Mouse (Mus musculus) olfactory bulb, adult 2 months (tissue): ENCODE results near the gene Tex21. TPM values are rescaled to one million over a fixed set of nuclear protein-coding genes. Genes with fewer than 3 reads are reported as not detected.

Experiments
- H3K27ac ChIP-seq: fragments of 200-500 bp; 2 replicates; pipeline ENCODE4 v1.5.1; 2012; ENCODE audit warnings: low read depth, low read length; ENCODE audit not compliant: insufficient read depth
- H3K4me1 ChIP-seq: fragments of 200-500 bp; 2 replicates; pipeline ENCODE4 v1.6.1; 2012; ENCODE audit warnings: low read length; ENCODE audit not compliant: control insufficient read depth, insufficient read depth
- H3K4me3 ChIP-seq: fragments of 200-500 bp; 2 replicates; pipeline ENCODE4 v1.5.1; 2012; ENCODE audit warnings: mild to moderate bottlenecking, low read depth, low read length, moderate library complexity; ENCODE audit not compliant: insufficient read depth
- CTCF ChIP-seq: fragments of 200-500 bp; IDR thresholded peaks from 2 replicates; pipeline ENCODE4 v1.5.1; 2012; ENCODE audit warnings: low read depth, mild to moderate bottlenecking, low read length, moderate library complexity; ENCODE audit not compliant: insufficient read depth
- POLR2A ChIP-seq: fragments of 200-500 bp; IDR thresholded peaks from 2 replicates; pipeline ENCODE4 v1.6.1; 2012; ENCODE audit warnings: mild to moderate bottlenecking, low read depth, low read length, moderate library complexity; ENCODE audit not compliant: insufficient read depth
- WGBS: fragments of 180-500 bp; shearing (Covaris S2); methylation state at CpG from one replicate; pipeline ENCODE4 v1.1.7; 2018; 5-methylcytosine and 5-hydroxymethylcytosine counted together
- polyA plus RNA-seq: library from polyadenylated mRNA; stranded (reverse); fragments of >200 nt; gene quantifications from 2 replicates; pipeline ENCODE4 v1.2.4, GENCODE M21; 2012; ENCODE audit warnings: low replicate concordance; ENCODE audit not compliant: missing spikeins, insufficient read depth, insufficient read length

Gene Tex21
- polyA plus RNA-seq, 1 experiment: not detected

DNA sequence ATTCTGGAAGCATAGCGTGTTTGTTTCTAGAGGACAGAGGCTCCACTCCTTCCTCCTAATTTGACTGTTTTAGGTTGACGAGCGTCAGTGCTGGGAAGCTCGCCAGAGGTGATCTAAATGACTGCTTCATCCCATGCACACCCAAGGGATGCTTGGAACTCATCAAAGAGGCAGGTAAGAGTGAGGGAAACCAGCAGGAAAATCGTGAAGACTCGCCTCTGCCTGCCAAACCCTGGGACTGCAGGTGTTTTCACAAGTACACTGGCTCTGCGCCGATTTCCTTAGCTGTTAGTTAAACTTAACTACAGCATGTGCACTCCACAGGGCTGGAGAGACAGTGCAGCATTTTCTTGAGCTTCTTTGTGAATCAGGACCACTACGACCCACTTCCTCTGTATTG lies 34.0 kb upstream of the Tex21 start:
- WGBS: 47% methylated on average over 9 of the region's 9 CpGs
- Histone ChIP-seq H3K4me1 (peaks cover 17% of the 10 kb centered on the region), H3K27ac (peak overlapping the region; percentile 31; the same call in 1 of the 2 replicates), H3K4me3 (no peak overlapping the region)
- no peak for TF ChIP-seq CTCF
- no peak for TF ChIP-seq POLR2A

GRCm38 (mm10) chr12:76278209-76278608 lies 31.7 kb upstream of the Tex21 start:
- H3K27ac ChIP-seq: no peak overlapping the region
- H3K4me3 ChIP-seq: no peak overlapping the region
- TF ChIP-seq CTCF (no peak), POLR2A (no peak)
- peaks cover 18% of the 10 kb centered on the region for H3K4me1 ChIP-seq
- WGBS: 70% methylated on average over 6 of the region's 6 CpGs

DNA sequence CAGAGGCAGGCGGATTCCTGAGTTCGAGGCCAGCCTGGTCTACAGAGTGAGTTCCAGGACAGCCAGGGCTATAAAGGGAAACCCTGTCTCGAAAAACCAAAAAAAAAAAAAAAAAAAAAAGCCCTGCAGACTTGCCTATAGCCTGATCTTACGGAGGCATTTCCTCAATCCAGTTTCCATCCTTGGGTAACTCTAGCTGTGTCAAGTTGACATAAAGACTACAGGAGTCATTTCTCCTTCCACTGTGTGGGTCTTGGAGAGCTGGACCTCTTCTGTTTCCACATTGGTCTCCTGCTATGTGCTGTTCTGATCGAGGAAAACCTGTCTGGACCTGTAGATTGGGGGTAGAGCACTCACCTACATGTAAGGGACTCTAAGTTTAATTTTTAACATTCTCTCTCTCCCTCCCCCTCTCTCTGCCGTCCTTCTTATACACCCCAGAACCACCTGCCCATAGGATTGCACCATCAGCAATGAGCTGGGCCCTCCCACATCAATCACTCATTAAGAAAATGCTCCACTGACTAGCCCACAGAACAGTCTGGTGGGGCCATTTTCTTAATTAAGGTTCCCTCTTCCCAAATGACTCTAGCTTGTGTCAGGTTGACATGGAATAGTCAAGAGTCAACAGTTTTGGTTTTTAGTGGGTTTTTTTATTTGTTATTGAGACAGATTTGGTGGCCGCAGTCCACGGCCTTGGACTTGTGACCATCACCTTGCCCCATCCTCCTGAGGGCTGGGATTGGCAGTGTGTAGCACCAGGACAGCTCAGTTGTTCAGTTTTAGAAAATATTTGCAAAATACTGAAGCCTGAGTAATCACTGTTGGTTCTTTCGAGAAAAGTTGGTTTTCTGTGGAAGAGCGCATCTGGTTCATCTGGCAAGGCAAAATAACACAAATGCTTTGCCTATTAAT lies 26.3 kb upstream of the Tex21 start:
- WGBS: 77% methylated on average over 10 of the region's 10 CpGs
- TF ChIP-seq CTCF: no peak
- TF ChIP-seq POLR2A: no peak
- no peak overlapping the region for H3K4me3 ChIP-seq
- peaks cover 2% of the 10 kb centered on the region; the same call in 1 of the 2 replicates for H3K4me1 ChIP-seq
- H3K27ac ChIP-seq: no peak overlapping the region

- Histone ChIP-seq H3K4me3 (no peak overlapping the region), H3K27ac (no peak overlapping the region), H3K4me1 (peaks cover 2% of the 10 kb centered on the region; the same call in 1 of the 2 replicates)
- TF ChIP-seq POLR2A (no peak), CTCF (no peak)
- 90% methylated on average over 6 of the region's 6 CpGs for WGBS
Measured at GRCm38 (mm10) chr12:76271516-76271915, 25.0 kb upstream of the Tex21 start.

DNA sequence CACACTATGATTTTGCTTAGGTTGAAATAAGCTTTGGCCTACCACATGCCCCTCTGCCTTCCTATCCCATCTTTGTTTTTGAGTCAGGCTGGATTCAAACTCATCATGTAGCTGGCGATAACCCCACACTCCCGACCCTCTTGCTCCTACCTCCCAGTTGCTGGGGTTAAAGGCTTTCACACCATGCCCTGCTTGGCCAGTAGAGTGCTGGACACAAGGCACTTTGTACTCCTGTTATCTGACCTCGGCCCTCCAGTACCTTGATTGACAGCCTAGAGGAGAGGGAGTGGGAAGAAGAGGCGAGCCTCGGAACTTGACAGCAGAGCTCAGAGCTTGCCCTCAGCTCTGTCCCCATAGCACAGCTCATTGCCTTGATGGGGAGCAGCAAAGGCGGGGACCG lies 22.6 kb upstream of the Tex21 start:
- Histone ChIP-seq H3K27ac (no peak overlapping the region), H3K4me3 (no peak overlapping the region), H3K4me1 (peaks cover 5% of the 10 kb centered on the region)
- 79% methylated on average over 7 of the region's 7 CpGs for WGBS
- no peak for TF ChIP-seq CTCF
- TF ChIP-seq POLR2A: no peak

DNA sequence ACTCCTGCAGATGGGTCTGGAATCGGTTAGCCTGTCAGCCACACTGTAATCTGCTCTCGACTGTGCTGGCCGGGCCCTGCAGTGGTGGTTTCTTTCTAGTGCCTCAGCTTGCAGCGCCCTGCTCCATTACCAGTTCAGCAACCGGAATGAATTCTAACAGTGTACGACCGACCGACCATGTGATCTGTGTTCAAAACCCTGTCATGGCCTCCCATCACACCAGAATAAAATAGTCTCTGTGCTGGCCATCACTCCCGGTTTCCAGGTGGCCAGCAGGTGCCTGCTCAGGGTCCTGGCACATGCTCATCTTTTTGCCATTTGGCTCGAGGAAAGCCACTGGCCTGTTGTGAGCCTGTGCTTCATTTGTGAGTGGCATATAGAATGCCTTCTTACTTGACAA lies 22.1 kb upstream of the Tex21 start:
- TF ChIP-seq POLR2A (no peak), CTCF (no peak)
- 64% methylated on average over 10 of the region's 10 CpGs for WGBS
- no peak overlapping the region for H3K27ac ChIP-seq
- H3K4me1 ChIP-seq: peaks cover 7% of the 10 kb centered on the region
- H3K4me3 ChIP-seq: no peak overlapping the region

DNA sequence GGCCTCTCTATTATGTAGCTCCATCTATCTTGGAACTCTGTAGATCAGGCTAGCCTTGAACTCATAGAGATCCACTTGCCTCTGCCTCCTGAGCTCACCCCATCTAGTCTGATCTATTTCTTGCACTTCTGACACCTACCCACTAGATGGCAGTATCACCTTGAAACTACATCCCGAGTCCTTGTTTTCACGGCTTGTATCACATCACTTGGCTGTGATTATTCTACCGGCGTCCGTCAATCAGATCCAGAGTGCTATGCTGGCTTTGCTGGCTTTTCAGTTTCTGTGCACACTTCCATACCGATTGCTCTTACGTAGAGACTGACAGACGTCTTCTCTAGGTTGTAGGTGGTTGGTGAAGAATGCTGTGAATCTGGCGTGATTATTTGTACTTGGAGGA lies 20.3 kb upstream of the Tex21 start:
- WGBS: 59% methylated on average over 9 of the region's 9 CpGs
- peaks cover 5% of the 10 kb centered on the region for H3K4me1 ChIP-seq
- TF ChIP-seq CTCF (no peak), POLR2A (no peak)
- no peak overlapping the region for H3K4me3 ChIP-seq
- no peak overlapping the region for H3K27ac ChIP-seq

- no peak for TF ChIP-seq POLR2A
- TF ChIP-seq CTCF: no peak
- 60% methylated on average over 6 of the region's 6 CpGs for WGBS
- Histone ChIP-seq H3K27ac (no peak overlapping the region), H3K4me1 (peaks cover 5% of the 10 kb centered on the region), H3K4me3 (no peak overlapping the region)
Measured at GRCm38 (mm10) chr12:76265001-76265400, 18.5 kb upstream of the Tex21 start.

DNA sequence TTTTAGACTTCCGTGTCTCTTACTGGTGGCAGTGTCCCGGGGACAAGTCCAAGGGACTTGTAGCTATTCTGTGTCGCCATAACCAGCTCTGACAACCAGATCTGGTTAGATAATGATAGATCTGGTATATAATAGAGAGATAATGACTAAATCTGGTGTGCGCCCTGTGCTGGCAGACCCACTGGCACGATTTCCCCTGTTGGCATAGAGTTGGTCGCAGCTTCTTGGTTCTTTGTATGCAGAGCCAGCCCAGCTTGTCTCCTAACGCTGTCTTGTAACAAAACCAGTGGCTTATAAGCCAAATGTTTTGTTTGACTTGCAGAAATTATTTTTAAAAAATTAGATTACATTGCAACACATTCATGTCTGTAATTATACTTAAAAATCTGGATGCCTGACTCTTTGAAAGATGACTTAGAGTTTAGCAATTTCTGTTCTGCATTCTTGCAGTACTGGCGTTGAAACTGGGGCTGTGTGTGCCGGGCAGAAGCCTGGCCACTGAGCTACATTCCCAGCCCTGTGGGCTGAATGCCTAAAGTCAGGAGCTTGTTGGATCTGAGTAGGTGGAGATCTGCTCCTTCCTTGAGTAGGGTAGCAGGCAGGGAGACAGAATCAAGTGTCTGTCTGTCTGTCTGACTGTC lies 17.9 kb upstream of the Tex21 start:
- H3K4me1 ChIP-seq: peaks cover 5% of the 10 kb centered on the region
- TF ChIP-seq CTCF: no peak
- TF ChIP-seq POLR2A: no peak
- H3K4me3 ChIP-seq: no peak overlapping the region
- 43% methylated on average over 9 of the region's 9 CpGs for WGBS
- no peak overlapping the region for H3K27ac ChIP-seq
